Mouse (Mus musculus): ENCODE data around the gene Shb.

The Shb gene

DNA sequence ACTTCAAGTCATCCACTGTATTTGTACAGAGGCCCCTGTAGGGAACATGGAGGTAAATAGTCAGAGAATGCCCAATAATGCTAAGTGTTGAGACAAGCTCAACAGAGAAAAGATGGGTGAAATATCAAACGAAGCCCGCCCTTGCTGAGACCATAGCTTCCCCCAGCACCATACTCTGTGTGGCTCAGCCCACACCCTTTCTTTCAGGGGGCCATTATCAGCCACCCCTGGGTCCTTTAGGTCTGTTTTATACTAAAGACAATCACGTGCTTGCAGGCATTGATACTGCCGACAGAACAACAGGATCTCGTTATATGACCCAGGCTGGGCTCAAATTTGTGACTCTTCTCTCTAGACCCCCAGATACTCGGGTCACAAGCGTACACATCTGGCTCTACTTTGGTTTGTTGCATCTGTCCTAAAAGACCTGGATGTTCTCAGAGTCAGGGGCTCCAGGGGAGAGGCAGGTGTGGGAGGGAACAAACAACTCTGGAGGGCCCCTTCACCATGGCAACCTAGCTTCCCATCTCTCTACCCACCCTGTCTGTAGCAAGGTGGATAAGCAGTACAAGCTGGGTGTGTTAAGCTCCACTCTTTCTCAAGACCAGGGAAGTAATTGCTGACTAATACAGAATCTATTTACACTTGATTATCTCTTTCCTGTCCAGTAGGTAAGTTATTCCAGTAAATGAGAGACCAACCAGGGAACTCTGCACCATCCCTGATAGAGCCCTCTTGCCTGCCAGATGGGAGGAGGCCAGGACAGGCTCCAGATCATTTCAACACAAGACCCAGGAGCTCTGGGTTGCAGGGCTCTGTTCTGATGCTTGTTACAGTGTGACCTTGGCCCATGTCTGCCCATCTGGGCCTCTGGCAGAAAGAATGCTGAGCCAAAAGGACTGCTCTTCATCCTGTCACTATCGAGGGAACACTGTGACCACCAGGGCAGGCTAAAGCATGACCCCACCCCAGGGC, 48.7 kb downstream of the Shb start:
- no peak for DNase-seq (ENCODE audit: low read depth, low spot score)

DNA sequence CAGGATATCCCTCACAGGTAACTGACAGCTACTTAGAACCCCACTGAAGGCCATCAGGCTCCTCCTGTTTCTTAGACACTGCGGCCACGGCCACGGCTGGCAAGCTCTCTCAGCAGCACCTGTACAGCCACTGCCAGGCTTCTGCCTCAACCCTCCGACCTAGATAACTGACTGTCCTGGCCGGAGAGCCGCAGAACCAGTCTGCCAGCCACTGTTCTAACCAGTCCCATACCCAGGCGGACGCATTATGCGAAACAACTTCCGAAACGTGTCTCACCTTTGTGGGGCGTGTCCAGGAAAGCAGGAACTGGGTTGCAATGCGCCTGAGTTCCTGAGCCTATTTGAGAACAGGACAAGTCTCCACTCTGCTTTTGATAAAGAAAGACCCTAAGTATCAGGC, 50.0 kb downstream of the Shb start:
- DNase-seq (ENCODE audit: low read depth, low spot score), result no peak

DNA sequence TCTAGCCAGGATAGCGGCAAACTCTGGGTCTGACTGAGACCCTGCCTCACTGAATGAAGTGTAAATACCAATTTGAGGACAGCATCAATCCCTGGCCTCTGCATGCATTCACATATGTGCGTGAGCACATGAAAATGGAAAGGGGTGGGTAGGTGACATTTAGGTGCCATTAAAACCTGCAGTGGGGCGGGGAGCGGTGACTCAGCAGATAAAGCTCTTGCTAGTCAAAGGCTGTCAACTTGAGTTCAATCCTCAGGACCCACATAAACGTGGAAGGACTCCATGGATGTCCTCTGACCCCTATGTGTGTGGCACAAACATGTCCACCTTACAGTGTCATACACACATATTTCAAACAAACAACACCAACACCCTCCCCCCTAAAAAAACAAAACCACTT, 50.8 kb downstream of the Shb start:
- DNase-seq (ENCODE audit: low read depth, low spot score), result no peak

DNA sequence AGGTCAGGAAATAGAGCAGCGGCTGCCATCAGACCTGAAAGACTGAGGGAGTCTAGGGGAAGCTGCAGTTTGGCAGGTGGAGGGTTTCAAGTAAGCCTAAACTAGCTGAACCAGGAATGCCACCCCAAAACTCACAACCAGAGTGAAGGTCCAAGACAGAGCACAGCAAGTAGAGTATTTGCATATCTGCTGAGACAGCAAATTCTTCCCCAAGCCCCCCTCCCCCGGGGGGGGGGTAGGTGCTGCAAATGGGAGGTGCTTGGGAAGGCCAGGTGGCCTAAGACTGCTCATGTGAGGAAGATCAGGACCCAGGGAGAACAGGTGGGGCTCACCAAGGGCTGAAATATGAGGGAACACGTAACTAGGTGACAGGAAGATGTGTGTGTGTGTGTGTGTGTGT, 51.7 kb downstream of the Shb start:
- DNase-seq (ENCODE audit: low read depth, low spot score), result no peak

DNA sequence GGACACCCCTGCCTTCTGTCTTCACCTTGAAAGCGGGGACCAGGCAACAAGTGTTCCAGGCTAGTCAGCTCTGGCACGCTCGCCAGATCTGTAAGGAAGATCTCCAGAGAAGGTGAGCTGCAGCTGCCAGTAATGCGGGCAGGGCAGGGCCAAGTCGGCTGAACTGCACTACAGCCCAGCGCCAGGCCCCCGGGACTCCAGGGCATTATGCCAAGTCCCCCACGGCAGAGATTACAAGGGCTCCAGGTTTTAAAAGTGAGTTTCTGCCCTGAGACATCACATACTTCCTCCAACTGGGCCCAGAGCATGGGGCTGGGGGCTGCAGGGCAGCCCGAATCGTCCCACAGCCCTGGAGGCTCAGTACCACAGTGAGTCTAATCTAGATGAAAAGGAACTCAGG, 52.8 kb downstream of the Shb start:
- no peak for DNase-seq (ENCODE audit: low read depth, low spot score)

DNA sequence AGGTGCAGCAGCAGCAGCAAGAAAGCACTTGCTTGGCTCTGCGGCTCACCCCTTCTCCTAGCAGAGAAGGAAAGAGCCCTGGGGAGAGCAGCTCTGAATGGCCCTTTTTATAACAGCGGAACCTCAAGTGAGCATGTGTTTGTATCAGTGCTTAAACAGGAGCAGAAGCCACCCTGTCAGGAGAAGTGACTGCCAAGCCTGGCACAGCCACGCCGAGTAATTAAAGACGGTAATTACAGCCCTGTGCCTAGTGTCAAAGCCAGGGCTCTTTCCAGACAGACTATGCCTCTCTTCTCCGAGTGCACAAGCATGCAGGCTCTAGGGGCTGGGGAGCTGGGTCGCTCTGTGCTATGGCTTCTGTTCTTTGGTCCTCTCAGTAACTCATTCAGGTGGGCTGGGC, 54.1 kb downstream of the Shb start:
- DNase-seq (ENCODE audit: low read depth, low spot score), result no peak

DNA sequence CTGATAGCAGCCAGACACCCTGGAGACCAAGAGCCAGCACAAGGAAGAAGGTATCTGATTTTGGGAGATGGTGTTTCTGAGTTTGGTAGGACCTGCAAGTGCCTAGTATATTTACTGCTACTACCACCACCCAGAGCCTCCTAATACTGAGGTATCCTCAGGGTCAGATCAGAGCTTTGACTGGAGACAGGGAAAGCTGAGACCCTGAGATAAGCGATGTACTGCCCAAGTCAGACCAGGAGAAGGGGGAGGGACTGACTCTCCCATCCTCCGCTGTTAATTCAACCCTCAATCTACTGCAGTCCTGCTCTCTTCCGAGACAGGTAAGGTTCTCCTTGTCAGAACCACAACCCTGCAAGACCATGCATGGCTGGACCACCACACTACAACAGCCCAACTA, 55.2 kb downstream of the Shb start:
- no peak for DNase-seq (ENCODE audit: low read depth, low spot score)

DNA sequence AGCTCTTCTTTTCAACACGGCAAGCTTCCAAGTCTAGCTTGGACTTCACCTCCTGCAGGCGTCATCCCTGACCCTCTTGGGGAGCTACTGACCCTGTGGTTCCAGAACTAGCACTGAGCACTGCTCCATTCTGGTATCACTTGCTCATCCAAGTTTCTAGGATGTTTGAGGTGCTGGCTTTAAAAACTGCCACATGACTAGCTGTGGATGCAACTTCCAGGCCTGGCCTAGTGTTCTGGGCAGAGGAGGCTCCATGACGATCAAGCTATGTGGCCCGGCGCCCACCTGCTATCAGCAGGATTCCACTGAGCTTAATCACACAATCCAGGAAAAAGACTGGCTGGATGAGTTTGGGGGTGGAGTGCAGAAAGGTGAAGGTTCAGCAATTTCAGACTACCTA, 57.4 kb downstream of the Shb start:
- DNase-seq (ENCODE audit: low read depth, low spot score), result no peak

DNA sequence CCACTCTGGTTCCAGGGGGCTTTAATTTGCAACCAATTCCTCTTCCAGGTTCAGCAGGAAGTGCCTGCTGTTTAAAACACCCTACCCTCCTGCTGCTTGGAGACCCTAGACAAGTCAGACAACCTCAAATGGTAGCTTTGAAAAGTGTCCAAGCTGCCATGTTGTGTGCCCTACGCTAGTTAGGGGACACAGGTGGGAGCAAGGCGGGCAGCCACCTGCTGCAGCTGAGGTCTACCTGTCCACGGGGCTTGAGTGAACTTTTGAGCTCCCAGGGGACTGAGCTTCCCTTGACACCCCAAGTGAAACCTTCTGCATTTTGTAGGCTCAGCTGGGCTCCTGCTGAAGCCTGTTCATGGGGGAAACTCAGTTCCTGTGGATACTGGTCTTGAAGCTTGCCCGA, 58.1 kb downstream of the Shb start:
- no peak for DNase-seq (ENCODE audit: low read depth, low spot score)

DNA sequence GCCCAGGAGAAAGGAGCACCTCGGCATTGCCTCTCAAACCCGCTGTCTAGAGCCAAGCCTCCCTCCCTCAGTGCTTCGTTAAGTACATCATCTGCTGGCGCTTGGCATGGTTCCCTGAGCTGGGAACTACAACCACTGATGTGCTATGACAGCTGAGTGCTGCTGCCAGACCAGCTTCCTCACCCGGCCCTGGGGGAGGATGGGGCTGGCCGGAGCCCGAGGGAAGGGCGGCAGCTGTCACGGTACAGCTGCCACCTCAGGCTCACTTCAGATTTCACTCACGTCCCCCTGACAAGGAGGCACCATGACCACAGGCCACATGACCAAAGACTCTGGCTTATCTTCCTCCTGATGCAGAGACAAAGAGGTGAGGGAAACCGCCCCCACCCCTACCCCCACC, 59.1 kb downstream of the Shb start:
- no peak for DNase-seq (ENCODE audit: low read depth, low spot score)

DNA sequence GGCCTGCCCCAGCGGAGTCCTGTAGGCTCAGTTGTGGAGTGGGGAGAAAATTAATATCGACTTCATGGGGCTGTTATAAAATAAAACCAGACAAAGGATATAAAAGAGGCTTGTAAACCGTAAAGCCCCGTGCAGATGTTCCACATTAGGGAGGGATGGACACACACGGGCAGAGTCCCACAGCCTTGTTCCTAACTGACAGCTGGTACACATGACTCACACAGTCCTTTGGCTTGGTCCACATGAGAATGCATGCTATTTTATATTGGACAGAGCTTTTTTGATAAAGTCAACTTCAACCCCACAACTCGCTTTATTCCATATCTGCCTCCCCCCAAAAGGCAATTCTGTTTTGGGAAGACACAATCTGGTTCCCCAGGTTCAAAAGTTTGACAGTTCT, 59.6 kb downstream of the Shb start:
- no peak for DNase-seq (ENCODE audit: low read depth, low spot score)

DNA sequence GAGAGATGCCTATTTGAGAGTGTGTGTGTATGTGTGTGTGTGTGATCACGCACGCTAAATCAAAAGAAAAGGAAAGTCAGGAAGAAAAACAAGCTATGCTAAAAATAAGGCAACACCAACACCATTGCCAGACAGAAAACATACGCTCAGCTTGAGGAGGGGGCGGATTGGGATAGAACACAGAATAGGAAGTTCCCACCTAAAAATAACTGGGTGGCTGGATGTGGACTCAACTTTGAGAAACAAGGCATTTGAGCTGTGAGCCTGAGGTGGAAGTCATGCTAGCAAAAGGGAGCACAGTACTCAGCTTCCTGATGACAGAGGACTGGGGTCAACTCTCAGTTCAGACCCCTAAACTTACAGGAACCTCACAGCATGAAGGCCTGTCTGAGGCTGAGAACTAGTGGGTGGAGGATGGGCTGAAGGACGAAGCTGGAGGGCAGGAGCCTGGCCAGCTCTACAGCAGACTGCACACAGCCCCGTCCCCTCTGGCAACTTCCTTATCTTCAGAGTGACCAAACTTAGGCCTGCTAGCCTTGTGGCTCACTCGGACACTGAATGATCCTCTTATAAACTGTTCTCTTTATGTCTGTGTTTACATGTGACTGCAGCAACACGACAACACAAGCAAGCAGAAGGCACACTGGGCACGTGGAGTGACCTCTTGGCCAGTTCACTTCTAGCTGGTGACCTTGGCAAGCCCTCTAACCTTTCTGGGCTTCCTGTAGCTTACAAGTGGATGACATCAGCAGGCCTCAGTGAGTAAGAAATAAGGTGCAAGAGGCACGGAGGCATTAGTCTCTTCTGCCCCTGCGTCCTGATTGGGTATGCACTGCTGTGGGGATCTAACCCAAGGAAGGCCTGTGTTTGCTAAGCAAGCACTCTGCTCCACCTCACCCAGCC, 60.4 kb downstream of the Shb start:
- DNase-seq (ENCODE audit: low read depth, low spot score), result no peak

DNA sequence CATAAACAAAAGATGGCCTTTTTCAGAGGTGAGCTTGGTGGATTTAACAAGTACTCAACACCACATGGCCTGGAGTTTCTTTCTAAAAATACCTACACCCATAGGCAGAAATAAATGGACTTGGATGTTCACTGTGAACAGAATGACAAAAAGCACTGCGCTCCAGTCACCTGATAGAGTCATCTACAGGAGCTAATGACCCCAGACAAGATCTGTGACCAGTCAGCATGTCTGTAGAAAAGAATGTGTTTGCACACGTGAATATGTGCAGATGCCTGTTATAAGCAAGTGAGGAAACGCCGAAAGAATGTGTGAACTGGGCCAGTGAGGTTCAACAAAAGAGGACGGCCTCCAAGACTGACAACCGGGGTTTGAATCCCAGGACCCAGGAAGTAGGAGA, 63.2 kb downstream of the Shb start:
- no peak for DNase-seq (ENCODE audit: low read depth, low spot score)

DNA sequence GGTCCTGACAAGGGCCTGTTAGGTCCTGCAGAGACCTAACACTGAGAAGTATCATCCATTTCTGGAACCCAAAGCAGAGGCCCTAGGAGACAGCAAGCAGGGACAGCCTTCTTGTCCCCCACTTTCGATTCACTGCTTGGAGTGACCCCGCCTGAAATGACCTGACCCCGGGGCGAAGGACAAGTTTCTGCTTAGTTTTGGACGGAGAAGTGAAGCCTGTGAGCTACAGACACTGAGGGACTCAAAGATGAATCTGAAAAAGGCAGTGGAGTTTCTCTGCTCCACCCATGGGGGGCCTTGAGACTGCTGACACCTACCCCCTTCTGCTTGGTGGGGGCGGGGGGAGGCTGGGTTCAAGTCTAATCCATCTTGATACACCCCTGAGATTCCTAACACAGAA, 63.8 kb downstream of the Shb start:
- no peak for DNase-seq (ENCODE audit: low read depth, low spot score)

DNA sequence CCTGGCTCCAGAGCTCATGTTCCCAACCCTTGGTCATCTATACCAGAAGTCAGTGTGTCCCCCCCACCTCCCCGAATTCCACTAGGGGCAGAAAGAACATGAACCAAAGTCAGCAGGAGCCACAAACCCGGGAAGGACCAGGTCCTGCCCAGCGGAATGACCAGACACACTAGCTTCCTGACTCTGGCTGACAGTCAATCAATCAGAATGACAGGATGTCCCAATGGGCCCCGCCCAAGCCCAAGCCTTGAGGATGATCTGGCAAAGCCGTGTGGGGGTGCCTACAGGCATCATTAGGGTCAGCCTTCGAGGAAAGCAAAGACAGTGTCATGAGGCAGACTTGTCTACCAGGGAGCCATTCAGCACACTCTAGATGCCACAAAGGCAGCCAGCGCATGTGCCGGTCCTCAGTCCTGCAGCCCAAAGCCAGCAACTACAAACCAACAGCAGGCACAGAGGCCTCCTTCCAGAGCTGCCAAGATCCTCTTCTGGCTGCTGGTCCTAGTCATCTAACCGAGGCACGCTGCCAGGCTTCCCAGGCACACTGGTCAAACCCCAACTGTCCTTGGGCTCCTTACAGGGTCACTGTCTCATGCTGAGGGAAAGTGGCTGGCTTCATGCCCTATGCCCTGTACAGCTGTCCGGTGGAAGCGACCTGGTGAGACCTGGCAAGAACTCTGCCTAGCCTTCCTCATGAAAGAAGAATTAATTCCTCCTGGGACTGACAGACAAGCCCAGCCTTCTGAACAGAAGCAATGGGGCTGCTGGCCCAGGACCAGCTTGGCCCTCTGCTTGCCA, 65.0 kb downstream of the Shb start:
- no peak for DNase-seq (ENCODE audit: low read depth, low spot score)

DNA sequence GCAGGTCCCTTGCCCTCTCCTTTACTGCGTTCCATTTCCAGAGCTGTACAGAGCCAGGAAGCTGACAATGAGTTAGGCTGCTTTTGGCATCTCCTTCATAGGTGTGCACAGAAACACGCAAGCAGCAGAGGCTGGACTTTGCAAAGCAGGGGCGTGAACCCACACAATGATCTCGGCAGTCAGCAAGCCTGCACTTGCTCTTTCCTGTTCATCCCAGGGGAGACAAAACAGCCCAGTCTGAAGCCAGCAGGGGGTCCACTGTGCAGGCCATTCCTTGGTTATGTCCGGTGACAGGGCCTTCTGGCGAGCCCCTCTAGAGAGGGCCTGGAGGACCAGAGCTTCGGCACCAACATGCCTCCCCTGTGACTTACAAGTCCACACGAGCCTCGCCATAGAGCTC, 67.3 kb downstream of the Shb start:
- no peak for DNase-seq (ENCODE audit: low read depth, low spot score)

DNA sequence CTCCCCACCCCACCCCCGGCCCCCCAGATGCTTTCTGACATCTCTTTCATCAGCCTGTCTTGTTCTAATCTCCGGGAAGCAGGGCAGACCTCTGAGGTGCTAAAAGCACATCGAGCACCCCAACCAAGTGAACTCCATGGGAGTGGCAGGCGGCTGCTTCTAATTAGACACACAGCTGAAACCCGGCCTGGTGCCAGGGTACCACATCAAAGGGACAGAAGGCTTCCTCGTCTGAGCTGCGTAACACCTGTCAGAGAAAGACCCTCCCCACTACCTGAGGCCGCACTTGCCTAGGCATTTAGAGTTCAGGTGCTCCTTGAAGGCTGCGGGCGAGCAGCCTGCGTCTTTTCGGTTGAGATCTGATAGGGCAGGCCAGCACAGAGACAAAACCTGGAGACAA, 67.7 kb downstream of the Shb start:
- peak; percentile 17 for DNase-seq (ENCODE audit: low read depth, low spot score)

DNA sequence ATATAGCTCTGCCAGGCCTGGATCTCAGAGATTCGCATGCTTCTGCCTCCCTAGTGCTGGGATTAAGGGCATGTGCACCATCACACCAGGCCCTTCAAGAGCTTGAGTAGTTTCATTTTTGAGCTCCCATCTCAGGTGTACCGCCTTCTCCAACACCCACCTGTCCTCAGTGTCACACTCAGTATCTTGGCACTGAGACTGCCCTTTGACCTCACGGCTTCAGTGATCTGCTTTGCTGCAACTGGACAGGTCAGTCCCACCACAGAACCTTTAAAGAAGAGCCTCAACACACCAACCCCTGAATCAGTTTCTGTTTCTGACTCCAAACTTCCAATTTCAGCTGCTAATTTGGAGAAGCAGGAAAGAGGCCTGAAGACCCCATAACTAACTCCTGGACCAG, 68.1 kb downstream of the Shb start:
- no peak for DNase-seq (ENCODE audit: low read depth, low spot score)

DNA sequence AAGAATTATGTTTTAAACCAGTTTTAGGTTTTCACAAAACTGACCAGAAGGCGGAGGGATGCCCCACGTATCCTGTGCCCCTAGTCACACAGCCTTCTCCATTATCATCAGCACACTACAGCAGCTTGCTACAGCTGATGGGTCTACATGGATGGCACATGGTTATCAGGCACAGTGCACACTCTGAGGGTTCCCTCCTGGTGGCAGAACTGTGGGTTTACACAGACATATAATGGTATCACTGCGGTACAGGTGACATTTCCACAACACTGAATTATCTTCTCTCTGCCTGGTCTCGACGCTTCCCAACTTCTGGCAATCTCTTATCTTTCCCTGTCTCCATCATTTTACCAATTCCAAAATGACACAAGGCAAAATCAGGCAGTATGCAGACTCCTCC, 69.6 kb downstream of the Shb start:
- no peak for DNase-seq (ENCODE audit: low read depth, low spot score)

DNA sequence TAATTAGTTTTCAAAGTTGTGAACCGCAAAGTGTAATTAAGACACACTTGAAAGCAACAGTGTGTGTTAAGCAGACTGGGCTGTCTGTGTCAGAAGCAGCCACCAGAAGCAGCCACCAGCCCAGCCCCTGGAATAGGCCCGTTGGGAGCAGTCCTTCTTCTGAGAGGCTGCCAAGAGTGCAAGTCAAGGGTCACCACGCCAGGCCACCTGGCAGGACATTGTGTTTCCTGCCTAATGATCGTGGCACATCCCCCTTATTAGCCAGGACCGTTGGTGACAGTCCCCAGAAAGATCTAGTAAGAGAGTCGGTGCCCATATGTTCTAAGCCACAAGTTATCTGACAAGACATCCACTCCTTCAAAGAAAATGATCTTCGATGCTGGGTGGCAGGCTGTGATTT, 70.6 kb downstream of the Shb start:
- no peak for DNase-seq (ENCODE audit: low read depth, low spot score)

DNA sequence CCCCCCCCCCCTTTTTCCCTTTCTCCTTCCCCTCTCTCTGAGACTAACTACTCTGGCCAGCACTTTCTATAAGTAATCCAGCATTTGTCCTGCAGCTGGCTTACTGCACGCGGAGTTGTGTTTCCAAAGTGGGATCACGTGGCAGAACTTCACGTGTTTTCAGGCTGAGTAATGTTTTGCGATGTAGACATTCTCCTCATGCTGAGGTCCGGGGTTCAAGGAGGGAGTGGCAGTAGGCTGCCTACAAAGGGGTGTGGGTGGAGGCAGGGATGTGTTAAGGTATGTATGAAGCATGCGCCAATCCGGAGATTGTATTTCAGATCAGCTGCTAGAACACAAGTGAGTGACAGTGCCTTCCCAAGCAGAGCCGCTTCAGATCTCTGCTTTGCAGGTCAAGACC, 72.9 kb downstream of the Shb start:
- DNase-seq (ENCODE audit: low read depth, low spot score), result no peak

DNA sequence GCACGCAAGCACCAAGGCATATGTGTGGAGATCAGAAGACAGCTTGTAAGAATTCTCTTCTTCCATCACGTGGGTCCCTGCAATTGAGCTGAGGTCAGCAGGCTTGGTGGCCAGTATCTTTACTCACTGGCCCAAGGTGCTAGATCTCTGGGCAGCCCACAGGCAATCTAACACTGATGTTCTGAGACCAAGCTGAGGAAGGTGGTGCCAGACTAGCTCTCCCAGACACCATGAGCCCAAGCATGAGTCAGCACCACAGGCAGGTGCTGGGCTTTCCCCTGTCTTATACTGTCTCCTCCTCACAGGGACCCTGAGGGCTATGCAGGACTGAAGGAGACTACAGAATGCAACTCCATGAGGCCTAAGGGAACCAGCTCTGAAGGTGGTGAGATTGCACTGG, 74.7 kb downstream of the Shb start:
- DNase-seq (ENCODE audit: low read depth, low spot score), result no peak
